Mouse (Mus musculus) common myeloid progenitor, adult 5-6 weeks (primary cell): Measurements from ENCODE around the gene Sycp3. TPM values are rescaled to one million over a fixed set of nuclear protein-coding genes. Genes with fewer than 3 reads are reported as not detected.
"Not testable (repeated sequence)": the region's sequence is repeated elsewhere in the genome, so short reads cannot be mapped to it uniquely, and the experiment has no call there.

ENCODE experiments used
- ATAC-seq: replicated peaks from 2 replicates; pipeline ENCODE4 v1.8.0; 2016; ENCODE audit warnings: low read depth, mild to moderate bottlenecking, moderate TSS enrichment, inconsistent platforms; ENCODE audit not compliant: poor library complexity, severe bottlenecking
- total RNA-seq: library from RNA; stranded (forward); fragments of 200-1000, 187-1606 nt; gene quantifications from 2 replicates; pipeline ENCODE4 v1.2.3, GENCODE M21; 2017

Sycp3 gene
- total RNA-seq, 1 experiment from 2014 or later = not detected

DNA sequence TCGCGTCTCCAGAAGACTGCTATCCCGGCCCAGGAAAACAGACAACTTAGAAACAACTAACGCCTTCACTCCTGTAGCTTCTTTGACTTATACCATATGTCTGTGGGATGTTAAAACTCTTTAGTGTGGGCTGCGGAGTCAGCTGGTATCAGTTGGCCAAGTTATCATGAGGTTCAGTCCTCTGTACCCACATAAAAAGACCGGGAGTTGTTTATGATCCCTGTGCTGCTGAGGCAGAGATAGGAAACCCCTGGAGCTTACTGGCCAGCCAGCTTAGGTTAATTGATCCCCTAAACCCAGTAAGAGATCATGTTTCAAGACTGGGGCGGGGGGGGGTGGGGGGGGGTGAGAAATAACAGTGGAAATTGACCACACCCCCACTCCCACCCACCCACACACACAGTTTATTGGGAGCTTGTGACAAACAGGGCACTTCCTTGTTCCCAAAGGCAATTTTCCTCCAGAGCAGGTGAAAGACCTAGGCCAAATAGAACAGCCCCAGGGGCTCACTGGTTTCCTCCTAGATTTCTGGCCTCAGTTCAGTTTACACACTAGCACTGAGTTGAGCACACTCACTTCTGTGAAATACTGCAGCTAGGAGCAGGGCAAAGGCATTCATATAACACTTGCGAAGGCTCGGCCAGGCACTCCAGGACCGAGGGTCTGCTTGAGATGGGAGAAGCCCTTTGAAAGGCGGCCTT lies 37.6 kb downstream of the Sycp3 start:
- ATAC-seq = no peak

DNA sequence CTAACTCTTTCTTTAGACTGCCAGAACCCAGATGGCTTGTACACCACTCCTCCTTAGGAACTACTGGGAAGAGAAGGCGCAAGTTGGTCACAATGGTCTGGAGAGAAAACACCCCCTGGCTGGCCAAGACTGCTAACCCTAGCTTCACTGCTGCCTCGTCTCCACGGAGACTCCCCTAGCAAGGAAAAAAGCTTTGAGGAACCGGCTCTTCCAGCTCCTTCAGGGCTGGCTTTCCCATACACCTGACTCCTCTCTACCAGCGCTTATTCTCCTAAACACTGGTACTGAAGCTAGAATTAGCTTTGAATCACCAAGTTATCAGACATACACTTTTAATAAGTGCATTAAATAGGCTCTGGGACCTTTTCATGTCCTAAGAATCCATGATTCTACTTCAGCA lies 40.6 kb downstream of the Sycp3 start:
- ATAC-seq = no peak

DNA sequence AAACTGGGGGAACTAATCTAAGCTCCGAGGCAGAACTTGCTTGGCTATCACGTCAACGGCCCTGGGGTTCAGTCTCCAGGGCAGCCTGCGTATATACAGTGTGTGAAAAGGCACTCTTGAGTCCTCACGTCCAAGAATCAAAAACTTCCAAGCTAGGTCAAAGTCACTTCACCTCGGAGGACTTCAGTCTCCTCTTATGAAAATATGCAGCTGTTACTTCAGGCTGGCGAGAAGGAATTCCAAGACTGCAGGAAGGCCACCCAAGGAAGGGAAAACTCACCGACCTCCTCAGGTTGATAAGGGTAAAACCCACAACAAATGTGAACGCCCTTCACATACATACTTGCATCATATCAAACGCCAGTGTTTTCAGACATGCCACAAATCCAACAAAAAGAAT lies 42.0 kb downstream of the Sycp3 start:
- ATAC-seq = no peak

DNA sequence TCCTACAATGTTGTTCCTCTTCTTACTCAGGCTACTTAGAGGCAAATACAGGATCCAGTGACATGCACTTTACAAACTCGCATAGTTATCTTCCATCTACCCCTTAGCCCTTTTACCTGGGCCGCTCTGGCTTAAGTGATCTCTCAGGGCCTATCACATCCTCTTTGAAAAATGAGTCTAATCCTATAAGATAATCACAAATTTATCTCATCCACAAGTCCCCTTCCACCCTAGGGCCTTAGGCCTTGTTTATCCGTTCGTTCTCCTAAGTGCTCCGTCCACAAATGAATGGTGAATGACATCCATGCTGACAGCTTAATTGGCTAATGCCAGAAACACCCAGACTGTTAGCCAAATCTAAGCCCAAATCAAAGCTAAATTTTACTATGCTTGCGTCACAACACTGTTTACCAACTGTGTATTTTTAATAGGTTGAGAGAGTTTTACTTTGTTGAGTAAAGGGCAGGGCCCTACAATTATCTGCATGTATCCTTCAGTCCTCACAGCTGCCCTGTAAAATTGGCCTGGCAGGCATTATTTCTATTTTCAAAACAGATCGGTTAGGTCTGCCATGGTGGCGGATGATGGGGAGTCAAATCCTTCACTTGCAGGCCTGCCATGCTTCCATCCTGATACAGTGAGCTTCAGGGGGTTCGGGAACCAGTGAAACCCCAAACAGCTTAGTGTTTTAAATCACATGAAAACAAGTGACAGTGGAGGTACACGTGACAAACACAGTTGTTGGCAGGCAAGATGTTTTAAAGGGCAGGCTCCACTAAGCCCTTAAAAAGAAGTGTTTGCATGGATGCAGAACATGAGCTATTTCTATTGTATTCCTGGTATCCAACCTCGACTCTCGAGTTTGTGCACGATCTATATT lies 42.8 kb downstream of the Sycp3 start:
- no peak for ATAC-seq

DNA sequence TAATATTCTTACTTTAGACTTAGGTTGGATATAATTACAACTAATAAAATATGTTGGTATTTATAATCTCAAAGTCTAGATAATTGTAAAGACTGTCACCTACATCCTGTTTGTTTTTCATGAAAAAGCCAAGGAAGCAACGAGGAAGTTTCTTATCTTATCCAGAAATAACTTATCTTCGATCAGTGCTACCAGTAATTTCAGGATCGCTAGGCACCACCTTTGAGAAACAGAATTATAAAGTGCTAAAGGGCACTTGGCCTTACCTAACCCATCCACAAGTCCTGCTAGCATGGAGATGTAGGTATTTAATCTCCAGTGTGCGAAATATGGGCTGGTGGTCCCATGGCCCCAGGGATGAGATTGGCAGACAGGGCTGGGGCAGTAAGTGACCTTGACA lies 43.5 kb downstream of the Sycp3 start:
- ATAC-seq = no peak

DNA sequence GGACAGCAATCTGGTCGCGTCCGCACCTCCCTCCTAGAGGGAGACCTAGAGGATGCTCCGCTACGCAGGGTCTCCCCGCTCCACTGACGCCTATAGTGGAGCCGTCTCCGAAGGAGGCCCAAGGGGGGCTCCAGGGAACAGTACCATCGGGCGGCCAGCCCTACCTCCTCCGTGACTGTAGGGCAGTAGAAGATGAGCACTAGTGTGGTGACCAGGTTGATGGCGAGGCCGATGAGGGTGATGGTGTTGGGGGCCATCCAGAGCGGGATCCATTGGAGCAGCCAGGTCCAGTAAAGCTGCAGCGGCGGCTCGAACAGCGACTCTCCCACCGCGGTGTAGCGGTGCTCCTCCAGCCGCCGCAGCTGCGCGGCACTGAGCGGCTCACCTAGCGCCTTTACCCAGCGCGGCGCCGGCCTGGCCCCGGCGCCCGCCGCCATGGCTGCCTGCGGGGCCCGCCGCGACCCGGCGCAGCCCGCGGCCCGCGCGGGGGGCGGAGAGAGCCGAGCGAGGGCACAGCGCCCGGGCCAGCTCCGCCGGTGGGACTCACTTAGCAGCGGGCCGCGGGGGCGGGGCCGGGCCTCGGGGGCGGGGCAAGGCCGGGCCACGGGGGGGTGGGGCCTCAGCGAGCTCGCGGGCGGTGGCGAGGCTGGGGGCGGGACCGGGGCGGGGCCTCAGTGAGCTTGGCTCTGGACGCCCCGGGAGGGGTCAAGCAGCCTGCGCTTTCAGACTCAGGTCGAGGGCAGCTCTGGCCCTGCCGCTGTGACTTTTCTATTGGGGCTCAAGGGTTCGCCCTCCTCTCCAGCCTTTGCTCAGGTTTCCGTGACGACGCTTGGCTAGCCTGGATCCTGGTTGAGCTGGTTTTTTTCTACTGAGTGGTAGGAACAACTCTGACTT lies 44.3 kb downstream of the Sycp3 start, which contains the start of gene Chpt1:
Gene Chpt1 (minus strand): TSS at position 653 of the 894 bp plus-strand sequence.
- ATAC-seq = peak; percentile 75

DNA sequence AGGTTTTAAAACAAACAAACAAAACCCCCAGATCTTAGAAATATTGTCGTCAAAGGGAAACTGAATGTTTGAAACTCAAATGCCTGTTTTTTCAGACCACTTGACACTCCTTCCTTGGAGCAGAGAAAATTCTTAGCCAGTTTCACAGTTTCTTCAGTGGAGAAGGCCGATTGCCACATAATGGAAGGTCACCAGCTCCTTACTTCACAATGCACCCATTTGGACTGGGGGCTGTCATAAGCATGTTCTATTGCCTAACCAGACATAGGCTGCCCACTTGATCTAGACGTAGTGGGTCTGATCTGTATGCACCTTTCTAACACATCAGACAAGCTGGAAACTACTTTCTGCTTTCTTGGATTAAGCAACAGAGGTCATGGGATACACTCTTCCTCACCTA lies 45.1 kb downstream of the Sycp3 start:
- 0 out of 2 replicates have a peak, but pooled peaks have one; percentile 13 for ATAC-seq

DNA sequence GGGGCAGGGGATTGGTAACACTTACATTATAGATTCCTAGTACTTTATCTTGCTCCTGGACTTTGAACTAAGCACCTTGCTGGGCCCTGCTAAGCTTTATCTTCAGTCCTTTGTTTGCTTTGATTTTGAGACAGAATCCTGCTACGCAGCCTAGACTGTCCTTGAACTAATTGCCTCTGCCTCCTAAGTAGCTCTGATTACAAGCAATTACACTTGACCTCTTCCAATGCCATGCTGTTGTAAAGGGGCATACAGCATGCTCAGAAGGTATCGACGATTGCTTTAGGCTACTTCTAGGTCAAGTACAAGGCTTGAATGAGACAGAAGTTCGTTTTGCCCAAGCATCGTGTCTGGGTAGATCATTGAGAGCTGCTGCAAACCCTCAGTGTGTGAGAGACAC lies 45.9 kb downstream of the Sycp3 start:
- no peak for ATAC-seq

DNA sequence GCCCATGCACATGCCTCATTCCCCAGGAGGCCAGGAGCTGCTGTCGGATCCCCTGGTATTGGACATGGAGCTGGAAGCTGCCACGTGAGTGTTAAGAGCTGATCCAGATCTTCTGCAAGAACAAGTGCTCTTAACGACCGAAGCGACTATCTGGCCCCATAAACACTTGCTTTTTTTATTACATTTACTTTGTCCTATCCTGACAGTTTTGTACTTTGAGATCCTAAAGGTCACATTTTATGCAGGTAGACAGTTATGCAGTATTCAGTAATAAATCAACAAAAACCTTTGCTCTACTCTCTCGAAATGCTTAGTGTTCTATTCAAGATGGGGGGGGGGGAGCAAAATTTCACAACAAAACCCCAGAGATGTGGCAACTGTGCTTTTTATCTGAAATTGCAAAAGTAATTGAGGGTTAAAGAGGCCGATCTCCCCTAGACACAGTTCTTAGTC lies 48.3 kb downstream of the Sycp3 start:
- ATAC-seq = no peak

DNA sequence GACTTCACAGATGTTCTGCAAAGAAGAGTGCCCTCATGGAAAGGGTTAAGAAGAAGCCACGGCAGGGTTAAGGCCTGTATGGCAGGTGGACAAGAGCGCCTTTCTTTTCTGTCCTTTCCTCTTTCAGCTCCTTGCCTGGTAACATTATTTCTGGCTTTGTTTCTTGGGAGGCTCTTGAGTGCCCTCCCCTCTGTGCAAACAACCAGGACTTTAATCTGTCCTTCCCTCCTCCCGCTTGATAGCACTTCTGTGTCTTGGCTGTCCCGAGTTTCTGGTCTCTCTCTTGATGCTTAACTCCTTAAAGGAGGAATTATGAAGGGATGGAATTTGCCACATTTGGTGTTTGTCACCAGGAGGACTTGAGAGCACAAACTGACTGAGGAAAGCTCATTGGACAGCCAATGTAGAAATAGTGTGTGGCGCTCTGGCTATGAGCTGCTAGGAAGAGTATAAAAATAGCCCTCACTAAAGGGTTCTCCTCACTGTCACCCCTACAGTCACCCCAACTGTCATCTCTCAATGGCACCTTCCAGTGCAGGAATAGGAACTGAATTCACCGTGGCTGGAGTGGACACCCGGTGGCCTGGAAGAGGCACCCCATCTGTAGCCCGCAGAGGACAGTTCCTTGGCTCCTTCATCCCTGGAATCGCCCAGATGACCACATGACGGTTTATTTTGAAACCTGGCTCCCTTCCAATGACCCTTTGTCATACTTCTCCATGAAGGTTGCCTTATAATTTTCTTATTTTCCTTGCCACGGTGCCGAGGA lies 51.3 kb downstream of the Sycp3 start:
- no peak for ATAC-seq

DNA sequence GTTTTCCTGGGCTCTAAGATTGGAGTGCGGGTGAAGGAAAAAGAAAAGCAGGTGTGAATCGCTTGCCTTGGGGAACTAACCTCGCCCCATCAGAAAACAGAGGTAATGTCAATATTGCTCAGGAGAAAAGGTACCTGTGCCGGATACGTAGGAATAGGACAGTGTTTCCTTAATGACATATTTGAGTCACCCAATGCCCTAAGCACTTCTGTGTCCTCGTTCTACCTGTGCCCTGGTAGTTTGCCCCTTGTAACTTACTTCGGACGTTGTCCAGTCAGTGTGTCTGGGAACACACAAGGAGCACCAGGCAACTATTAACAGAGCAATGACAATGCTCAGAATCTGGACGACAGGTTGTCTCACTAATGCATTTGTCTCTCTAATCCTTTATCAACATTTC lies 52.0 kb downstream of the Sycp3 start:
- no peak for ATAC-seq

DNA sequence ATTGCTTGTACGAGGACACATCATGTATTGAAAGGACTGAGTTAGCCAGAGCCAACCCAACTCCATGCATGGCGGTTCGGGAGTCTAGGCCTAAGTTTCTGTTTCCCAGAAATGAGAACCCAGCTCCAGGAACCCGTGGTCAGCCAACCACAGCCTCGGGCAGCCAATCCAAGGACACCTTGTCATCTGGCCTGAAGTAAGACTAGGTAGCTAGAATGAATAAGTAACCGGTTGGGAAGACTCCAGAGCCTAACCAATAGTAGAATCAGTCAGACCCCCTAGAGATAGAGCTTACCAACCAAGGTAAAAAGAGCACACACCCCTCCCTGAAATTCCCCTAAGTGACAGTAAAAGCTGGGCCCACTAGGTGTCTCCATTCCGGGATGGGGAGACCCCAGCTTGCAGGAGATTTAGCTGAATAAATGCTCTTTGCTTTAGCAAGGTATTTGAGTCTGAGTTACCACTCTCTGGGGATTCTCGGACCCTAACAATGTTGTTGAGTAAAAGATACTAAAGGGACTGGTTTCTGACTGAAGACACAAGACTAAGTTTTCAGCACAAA lies 54.3 kb downstream of the Sycp3 start:
- ATAC-seq = peak; percentile 24

DNA sequence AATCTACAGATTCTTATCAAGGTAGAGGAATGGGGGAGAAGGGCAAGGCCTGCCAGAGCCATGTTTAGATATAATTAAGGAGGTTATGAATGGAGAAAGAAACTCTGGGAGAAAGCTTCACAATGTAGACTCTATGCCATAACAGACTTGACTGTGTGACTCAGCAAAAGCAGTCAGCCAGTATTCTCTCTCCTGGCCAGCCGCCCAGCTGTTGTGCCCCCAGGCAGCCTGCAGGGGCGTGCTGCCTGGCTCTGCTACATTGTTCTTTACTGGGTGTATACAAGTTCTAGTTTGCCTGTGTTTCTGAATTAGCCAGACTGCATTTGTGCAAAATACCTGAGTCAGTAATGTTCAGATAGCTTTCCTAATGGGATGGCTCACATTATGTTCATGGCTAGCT lies 55.1 kb downstream of the Sycp3 start:
- ATAC-seq = peak; percentile 99

DNA sequence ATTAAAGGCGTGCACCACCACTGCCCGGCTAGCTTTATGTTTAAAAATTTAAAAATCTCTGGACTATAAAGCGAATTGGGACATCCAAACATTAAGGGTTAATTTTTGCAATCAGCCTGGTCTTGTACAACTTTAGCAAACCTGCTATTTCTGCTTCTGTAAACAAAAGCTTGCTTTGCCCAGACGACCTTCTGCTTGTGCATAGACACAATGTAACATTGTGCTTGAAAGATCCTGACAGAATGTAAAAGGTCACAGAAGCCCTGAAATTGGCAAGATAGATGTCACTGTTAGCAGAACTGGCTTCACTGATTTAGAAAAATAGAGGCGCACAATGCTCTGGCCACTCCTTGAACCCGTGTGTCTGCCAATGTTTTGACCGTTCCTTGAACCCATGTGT lies 55.7 kb downstream of the Sycp3 start:
- not testable (repeated sequence) for ATAC-seq

DNA sequence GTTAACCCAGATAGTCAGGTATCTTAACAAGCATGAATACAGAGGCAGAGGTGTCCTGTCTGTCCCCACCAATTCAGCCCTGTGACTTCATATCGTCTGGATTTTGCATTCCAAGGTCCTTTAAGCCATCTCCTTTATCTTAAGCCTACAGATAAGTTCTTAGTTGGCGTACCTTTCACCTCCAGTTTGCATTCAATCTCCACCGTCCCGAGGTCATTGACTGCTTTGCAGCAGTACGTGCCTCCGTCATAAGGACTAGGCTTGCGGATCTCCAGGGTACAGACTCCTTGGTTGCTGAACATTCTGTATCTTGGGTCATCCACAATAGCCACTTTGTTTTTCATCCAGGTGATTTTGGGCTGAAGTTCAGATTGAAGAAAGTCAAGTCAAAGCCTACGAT lies 63.4 kb downstream of the Sycp3 start:
- no peak for ATAC-seq
